Mouse (Mus musculus) kidney, adult 11 months (tissue): ENCODE results near the gene Fads3.
A peak's percentile ranks its signal among the peaks of the same experiment; 100 is the strongest.

Experiments
- DNase-seq: peaks from one replicate; pipeline ENCODE4 v3.0.0; 2022

The Fads3 gene

DNA sequence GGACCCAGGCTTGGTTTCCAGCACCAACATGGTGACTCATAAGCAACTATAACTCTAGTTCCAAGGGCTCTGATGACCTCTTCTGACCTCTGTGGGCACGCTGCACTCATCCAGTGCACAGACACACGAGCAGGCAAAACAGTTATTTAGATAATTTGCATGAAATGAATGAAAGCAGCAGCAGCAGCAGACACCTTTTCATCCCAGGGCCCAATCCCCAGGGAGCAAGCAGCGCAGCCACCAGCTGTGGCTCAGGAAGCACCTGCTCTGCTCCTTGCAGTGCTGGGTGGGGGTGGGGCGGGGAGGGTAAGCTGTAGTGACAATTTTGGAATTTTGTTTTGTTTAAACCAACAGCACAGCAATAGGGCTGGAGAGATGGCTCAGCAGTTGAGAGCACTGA is 30.5 kb downstream of the Fads3 start:
- no peak for DNase-seq

DNA sequence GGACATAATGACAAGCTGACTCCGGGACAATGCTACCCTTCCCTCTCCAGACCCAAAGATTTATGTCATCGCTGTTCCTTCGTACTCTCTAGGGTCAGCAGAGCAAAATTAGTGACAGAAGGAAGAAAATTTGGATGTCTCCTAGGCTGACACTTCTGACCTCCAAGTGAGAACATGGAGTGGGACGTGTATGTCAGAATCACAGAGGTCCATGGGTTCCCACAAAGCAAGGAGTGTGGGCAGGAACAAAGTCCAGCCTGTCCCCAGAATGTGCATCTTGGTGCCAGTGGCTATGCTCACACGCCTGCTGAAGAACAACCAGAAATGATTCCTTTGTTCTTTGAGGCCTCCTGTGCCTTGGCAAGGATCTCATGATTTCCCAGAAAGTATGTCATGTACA is 31.8 kb downstream of the Fads3 start:
- no peak for DNase-seq

- no peak for DNase-seq
Measured at GRCm38 (mm10) chr19:10078392-10078791, 37.0 kb downstream of the Fads3 start.

DNA sequence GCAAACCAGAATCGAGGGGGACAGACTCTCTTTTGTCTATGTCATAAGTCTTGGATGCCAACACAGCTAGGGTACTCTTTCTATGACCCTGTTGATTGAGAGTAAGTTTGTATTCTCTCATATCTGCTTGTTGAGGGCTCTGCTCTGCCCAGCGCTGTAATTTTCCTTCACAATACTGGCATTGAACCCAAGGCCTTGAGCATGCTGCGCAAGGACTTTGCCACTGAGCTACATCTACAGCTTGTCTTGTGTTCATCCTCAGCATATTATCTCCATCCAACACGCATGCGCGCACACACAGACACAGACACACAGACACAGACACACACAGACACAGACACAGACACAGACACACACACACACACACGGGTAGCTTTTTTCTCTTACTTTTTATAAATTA is 39.0 kb downstream of the Fads3 start:
- DNase-seq: no peak

GRCm38 (mm10) chr19:10082105-10082504 is 40.7 kb downstream of the Fads3 start:
- no peak for DNase-seq

DNA sequence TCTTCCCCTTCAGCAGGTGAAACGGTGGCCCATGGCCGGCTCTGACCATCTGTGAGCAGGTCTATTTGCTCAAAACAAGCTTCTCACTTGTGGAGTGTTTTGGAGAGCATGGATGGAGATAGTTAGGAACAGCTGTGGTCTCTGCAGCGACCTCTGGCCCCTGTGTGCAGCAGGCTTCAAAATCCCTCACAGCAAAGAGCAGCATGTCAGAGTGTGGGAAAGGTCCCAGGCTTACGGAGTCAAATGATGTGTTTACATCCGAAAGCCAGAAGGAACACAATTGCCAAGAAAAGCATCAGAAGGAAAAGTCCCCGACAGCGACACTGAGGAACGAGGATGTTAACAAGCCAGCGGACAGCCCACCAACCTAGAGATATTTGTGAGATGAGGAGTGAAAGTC is 44.1 kb downstream of the Fads3 start:
- no peak for DNase-seq

GRCm38 (mm10) chr19:10086976-10087375 is 45.6 kb downstream of the Fads3 start:
- no peak for DNase-seq

GRCm38 (mm10) chr19:10093829-10094228 is 52.5 kb downstream of the Fads3 start:
- no peak for DNase-seq

DNA sequence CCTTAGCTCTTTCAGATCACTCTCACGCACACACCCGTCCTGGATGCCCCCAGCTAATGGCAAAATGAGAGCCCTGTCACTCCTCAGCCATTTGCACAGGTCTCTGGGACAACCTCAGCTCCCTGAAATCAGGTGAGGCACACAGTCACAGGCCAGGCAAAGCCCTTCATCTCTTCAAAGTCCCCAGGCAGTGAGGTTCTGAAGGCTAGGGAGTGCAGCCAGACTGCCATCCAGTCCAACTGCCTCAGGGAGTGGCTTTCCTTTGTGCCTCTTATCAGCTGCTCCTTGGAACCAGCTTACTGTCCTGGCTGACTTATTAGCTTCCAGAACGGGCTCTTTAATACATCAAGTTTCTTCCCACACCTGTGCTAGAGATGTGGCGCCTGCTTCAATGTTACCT is 53.3 kb downstream of the Fads3 start:
- no peak for DNase-seq

DNA sequence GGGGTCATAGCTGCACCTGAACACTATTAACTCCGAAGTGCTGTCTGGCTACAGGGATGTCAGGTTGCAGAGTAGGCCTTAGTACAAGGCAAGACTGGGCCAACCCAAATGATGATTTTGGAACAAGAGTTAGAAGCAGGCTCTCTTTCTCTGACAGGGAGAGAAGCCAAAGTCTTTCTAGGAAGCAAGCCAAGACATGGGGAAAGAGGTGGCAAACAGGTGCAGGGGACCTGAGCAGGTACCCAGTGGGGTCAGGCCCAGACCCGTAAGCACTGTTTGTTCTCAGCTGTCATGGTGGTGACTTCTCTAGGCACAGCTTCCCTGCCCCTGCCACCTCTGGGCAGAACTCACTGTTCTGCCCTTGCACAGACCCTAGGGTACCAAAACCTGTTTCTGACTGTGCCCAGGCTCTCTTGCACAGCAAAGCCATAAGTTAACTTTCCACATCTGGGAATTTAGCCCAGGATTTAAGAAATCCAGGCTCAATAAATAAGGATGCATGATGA is 55.1 kb downstream of the Fads3 start:
- no peak for DNase-seq

- DNase-seq: no peak
Measured at GRCm38 (mm10) chr19:10097826-10098225, 56.5 kb downstream of the Fads3 start.

DNA sequence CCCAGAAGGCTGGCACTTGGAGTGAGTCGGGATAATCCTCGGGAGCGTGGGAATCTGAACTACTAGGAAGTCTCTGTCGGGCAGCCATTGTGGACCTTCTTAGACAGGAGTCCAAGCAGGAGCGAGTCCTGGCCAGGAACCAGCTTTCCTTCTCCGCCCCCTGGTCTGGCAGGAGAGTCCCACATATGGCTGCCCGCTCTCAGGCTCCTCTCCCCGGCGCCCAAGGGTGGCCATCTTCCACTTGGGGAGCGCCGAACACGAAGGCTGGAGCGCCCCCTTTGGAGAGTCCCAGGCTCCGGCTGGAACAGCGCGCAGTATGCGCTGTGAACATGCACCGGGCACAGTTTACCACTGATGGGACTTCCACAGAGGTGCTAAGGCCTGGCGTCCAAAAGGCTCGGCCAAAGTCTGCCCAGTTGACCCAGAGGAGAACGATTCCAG is 59.3 kb downstream of the Fads3 start:
- DNase-seq: peak; percentile 88

DNA sequence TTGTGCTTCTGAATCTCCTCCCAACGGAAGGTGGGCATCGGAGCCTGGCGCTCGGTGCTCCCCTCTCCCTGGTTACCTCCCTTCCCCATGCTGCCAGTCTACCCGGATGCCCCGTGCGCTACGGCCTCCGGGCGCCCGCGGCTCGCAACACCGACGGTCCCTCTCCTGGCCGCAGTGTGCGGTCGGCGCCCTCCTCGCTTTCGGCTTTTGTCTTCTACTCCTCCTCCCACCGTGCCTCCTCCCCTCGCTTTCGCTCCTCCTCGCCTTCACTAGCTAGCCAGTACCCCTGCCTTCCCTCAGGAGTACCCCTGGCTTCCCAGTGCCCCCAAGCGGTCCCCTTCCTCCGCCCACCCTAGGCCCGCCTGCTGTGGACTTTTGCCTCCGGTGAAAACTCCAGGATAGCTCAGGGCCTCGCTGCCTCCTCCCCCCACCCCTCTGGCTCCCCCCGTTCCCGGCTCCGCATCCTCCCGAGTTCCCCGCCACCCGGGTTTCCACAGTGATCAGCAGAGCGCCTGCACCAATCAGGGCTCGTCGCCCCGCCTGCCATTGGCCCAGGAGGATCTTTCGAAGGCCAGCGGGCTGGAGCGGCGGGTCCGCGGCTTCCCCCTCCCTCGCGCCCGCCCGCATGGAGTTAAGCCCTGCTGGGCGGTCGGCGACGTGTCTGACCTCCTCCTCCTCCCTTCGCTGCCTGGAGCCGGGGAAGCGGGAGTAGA is 60.1 kb downstream of the Fads3 start, which contains the start of gene Fads2:
Gene Fads2, minus strand, starts transcription at position 406 of the 713 bp plus-strand sequence.
- DNase-seq: peak; percentile 90

GRCm38 (mm10) chr19:10102054-10102700 is 60.8 kb downstream of the Fads3 start:
- DNase-seq: no peak

GRCm38 (mm10) chr19:10104234-10104633 is 62.9 kb downstream of the Fads3 start:
- DNase-seq: no peak

DNA sequence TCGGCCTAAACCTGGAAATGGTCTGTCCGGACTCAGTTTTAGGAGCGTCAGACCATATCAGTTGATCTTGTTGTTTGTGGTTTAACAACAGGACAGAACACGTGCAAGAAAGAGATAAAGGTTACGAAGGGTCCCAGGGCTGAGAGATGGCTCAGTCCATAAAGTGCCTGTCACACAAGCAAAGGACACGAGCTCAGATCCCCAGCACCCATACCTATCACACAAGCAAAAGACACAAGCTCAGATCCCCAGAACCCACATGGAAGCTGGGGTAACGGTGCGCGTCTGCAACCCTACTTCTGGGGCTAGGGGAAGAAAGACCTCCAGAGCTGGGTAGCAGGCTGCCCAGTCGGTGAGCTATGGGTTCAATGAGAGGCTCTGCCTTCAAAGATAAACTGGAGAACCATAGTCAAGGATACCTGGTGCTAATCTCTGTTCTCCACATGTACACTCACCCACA is 63.7 kb downstream of the Fads3 start:
- no peak for DNase-seq

GRCm38 (mm10) chr19:10106634-10107033 is 65.3 kb downstream of the Fads3 start:
- DNase-seq: no peak

GRCm38 (mm10) chr19:10107051-10107611 is 65.8 kb downstream of the Fads3 start:
- DNase-seq: no peak

DNA sequence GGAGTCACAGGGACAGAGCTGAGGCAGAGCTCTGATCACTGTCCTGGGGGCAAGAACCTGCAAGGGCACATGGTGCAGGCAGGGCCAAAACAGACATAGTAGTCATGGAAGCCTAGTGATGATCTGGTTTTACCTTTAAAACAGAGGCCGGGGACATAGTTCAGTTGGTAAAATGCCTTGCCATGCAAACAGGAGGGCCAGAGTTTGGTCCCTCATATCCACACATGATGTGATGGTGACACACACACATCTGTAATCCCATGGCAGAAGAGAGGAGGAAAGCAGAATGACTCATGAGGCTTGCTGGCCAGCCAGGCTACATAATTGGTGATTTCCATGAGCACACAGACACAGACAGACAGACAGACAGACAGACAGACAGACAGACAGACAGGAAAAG is 66.8 kb downstream of the Fads3 start:
- DNase-seq: no peak

- DNase-seq: no peak
Measured at GRCm38 (mm10) chr19:10108666-10109065, 67.3 kb downstream of the Fads3 start.
